ENCODE assay signal across 11 mouse cellular contexts in genomic region chr9:65502146-65502545, GRCm38 (mm10). TPM values are rescaled to one million over a fixed set of nuclear protein-coding genes. Genes with fewer than 3 reads are reported as not detected.
DNase-seq lines count a peak whose midpoint lies in the region; ATAC-seq and TF ChIP-seq lines count a peak whose summit lies in the region.
"Had no signal": no experiment of that assay in that cellular context is flagged by ENCODE, and none has a peak within 500 bp of the region (broad histone marks: within the 10 kb centered on the region; RNA-seq: fewer than 3 reads in every experiment).

No protein-coding gene starts in this region.

- H3K4me1 ChIP-seq in hindbrain, embryonic 10.5 days (replicated peaks): 0 out of 2 replicates have a peak, but pooled peaks cover 5% of the 10 kb centered on the region
- no peaks in the 10 kb centered on the region for H3K4me1 ChIP-seq in hindbrain, embryonic 16.5 days (ENCODE audit: control insufficient read depth, insufficient read depth, low read depth, low read length)
- H3K4me1 ChIP-seq in testis, adult 2 months (ENCODE audit: control insufficient read depth, insufficient read depth, low read length): no peaks in the 10 kb centered on the region
- no peaks in the 10 kb centered on the region; the same call in 1 of the 2 replicates for H3K4me1 ChIP-seq in embryonic fibroblast, embryonic 13.5 days (ENCODE audit: control insufficient read depth, insufficient read depth, low read length)
- H3K4me1 ChIP-seq in stomach, postnatal 0 days (replicated peaks; ENCODE audit: control insufficient read depth, insufficient read depth): no peaks in the 10 kb centered on the region

- peak; percentile 40 for DNase-seq in hindbrain, embryonic 10.5 days (ENCODE audit: low spot score)
- DNase-seq in testis, postnatal 10 days (ENCODE audit: low spot score): no peak
- DNase-seq in stomach, postnatal 0 days (ENCODE audit: low spot score): no peak
- DNase-seq in yolk sac, embryonic 10.5 days (ENCODE audit: low spot score): no peak
- no peak for DNase-seq in left cerebral cortex, postnatal 36 days (ENCODE audit: low spot score in 2 of 2)
- DNase-seq: cerebellum, adult 2 months; gastrocnemius, postnatal 10 days had no signal

- no peak overlapping the region for H3K4me2 ChIP-seq in hindbrain, embryonic 16.5 days (ENCODE audit: low read length)
- H3K4me2 ChIP-seq in stomach, postnatal 0 days (replicated peaks; ENCODE audit: low read depth): no peak overlapping the region

- H3K27ac ChIP-seq in hindbrain, embryonic 10.5 days: no peak overlapping the region
- no peak overlapping the region for H3K27ac ChIP-seq in hindbrain, embryonic 16.5 days (ENCODE audit: low read depth, low read length)
- H3K27ac ChIP-seq in testis, adult 2 months (ENCODE audit: control insufficient read depth, insufficient read depth, low read depth, low read length): no peak overlapping the region
- no peak overlapping the region for H3K27ac ChIP-seq in embryonic fibroblast, embryonic 13.5 days (ENCODE audit: insufficient read depth, low read length)
- H3K27ac ChIP-seq in stomach, postnatal 0 days (replicated peaks): no peak overlapping the region

- peak; percentile 27; the same call in 1 of the 2 replicates for TF ChIP-seq CTCF in testis, adult 2 months (IDR thresholded peaks at IDR 0.05; ENCODE audit: control insufficient read depth, insufficient read depth, insufficient replicate concordance, low read depth, low read length)
- TF ChIP-seq CTCF in embryonic fibroblast, embryonic 13.5 days (IDR thresholded peaks at IDR 0.05; ENCODE audit: borderline replicate concordance, insufficient read depth, low read length): peak; percentile 51; the same call in 1 of the 2 replicates
- TF ChIP-seq CTCF in stomach, postnatal 0 days (IDR thresholded peaks at IDR 0.05; ENCODE audit: low read depth): peak; percentile 73

- no peak overlapping the region for H3K4me3 ChIP-seq in hindbrain, embryonic 10.5 days
- no peak overlapping the region for H3K4me3 ChIP-seq in hindbrain, embryonic 16.5 days (ENCODE audit: low read length)
- no peak overlapping the region for H3K4me3 ChIP-seq in testis, adult 2 months (ENCODE audit: control insufficient read depth, low read depth, low read length)
- H3K4me3 ChIP-seq in embryonic fibroblast, embryonic 13.5 days (ENCODE audit: insufficient read depth, low read length): no peak overlapping the region
- no peak overlapping the region for H3K4me3 ChIP-seq in stomach, postnatal 0 days (ENCODE audit: low read depth, low read length)

- no peak overlapping the region for H3K9ac ChIP-seq in hindbrain, embryonic 16.5 days (ENCODE audit: low read depth, low read length)
- no peak overlapping the region for H3K9ac ChIP-seq in stomach, postnatal 0 days (ENCODE audit: low read length)

- H3K36me3 ChIP-seq in hindbrain, embryonic 10.5 days: no peaks in the 10 kb centered on the region
- H3K36me3 ChIP-seq in hindbrain, embryonic 16.5 days (ENCODE audit: control insufficient read depth, insufficient read depth, low read length): no peaks in the 10 kb centered on the region
- no peaks in the 10 kb centered on the region for H3K36me3 ChIP-seq in testis, adult 2 months (ENCODE audit: control insufficient read depth, insufficient read depth, low read length)
- H3K36me3 ChIP-seq in stomach, postnatal 0 days (ENCODE audit: control insufficient read depth, insufficient read depth, low read length): no peaks in the 10 kb centered on the region

- WGBS in hindbrain, embryonic 10.5 days: 68% methylated on average over 8 of the region's 8 CpGs
- WGBS in hindbrain, embryonic 16.5 days: 57% methylated on average over 8 of the region's 8 CpGs
- WGBS in stomach, postnatal 0 days: 40% methylated on average over 8 of the region's 8 CpGs

- H3K27me3 ChIP-seq in hindbrain, embryonic 10.5 days (ENCODE audit: insufficient read depth, poor library complexity, severe bottlenecking): no peaks in the 10 kb centered on the region
- no peaks in the 10 kb centered on the region for H3K27me3 ChIP-seq in hindbrain, embryonic 16.5 days (replicated peaks; ENCODE audit: control insufficient read depth, insufficient read depth, low read length)
- no peaks in the 10 kb centered on the region for H3K27me3 ChIP-seq in testis, adult 2 months (ENCODE audit: control insufficient read depth, insufficient read depth, low read length)
- no peaks in the 10 kb centered on the region for H3K27me3 ChIP-seq in stomach, postnatal 0 days (ENCODE audit: control insufficient read depth, insufficient read depth, low read length)

- no peak for TF ChIP-seq EP300 in stomach, postnatal 0 days (optimal IDR thresholded peaks at IDR 0.05)

- no peaks in the 10 kb centered on the region for H3K9me3 ChIP-seq in hindbrain, embryonic 10.5 days
- no peaks in the 10 kb centered on the region for H3K9me3 ChIP-seq in hindbrain, embryonic 16.5 days (ENCODE audit: control insufficient read depth, low read length)
- H3K9me3 ChIP-seq in stomach, postnatal 0 days (ENCODE audit: control insufficient read depth, low read length): no peaks in the 10 kb centered on the region

- intact Hi-C loops in left cerebral cortex, postnatal 36 days (cut with DNase I): no loop called here

- TF ChIP-seq POLR2A in testis, adult 2 months (IDR thresholded peaks at IDR 0.05; ENCODE audit: control insufficient read depth, low read depth, low read length): no peak
- TF ChIP-seq POLR2A in embryonic fibroblast, embryonic 13.5 days (IDR thresholded peaks at IDR 0.05; ENCODE audit: low read depth, low read length): no peak

- no peak for ATAC-seq in hindbrain, embryonic 16.5 days
- no peak for ATAC-seq in stomach, postnatal 0 days (ENCODE audit: low FRiP score, low TSS enrichment)
- ATAC-seq: Patski had no signal

RNA-seq across cellular contexts. Expression of gene Ankdd1a, which starts 17.8 kb away (rescaled TPM):
- polyA plus RNA-seq in hindbrain, embryonic 10.5 days (2016; fragmentation: Nextera tagmentation; extraction: Ambion mirVana): 0.11 TPM in 1 of 2 replicates, not detected in the other
- 1.1 and 1.2 TPM in 2 replicates for polyA plus RNA-seq in hindbrain, embryonic 16.5 days (2015; fragmentation: Nextera tagmentation; extraction: Ambion mirVana)
- not detected in 2 replicates for polyA plus RNA-seq in testis, adult 2 months (2012; rRNA removed)
- polyA plus RNA-seq in embryonic fibroblast, embryonic 13.5 days (2011; ENCODE audit: insufficient read length, low read depth, missing spikeins): not detected in 2 replicates
- polyA plus RNA-seq in stomach, postnatal 0 days (2015; fragmentation: Nextera tagmentation; extraction: Ambion mirVana): 0.18 and 0.35 TPM in 2 replicates
- total RNA-seq in left cerebral cortex, postnatal 36 days (2021): 1 to 10 TPM; 3.1 to 3.4 TPM
- total RNA-seq: gastrocnemius, postnatal 10 days had no signal
- polyA plus RNA-seq: Patski had no signal

RNA-seq across cellular contexts. Expression of gene Spg21, which starts 41.4 kb away (rescaled TPM):
- 98.2 and 102 TPM in 2 replicates for polyA plus RNA-seq in hindbrain, embryonic 10.5 days (2016; fragmentation: Nextera tagmentation; extraction: Ambion mirVana)
- 107 TPM in 2 replicates for polyA plus RNA-seq in hindbrain, embryonic 16.5 days (2015; fragmentation: Nextera tagmentation; extraction: Ambion mirVana)
- polyA plus RNA-seq in testis, adult 2 months (2012; rRNA removed): 10.1 and 10.8 TPM in 2 replicates
- polyA plus RNA-seq in embryonic fibroblast, embryonic 13.5 days (2011; ENCODE audit: insufficient read length, low read depth, missing spikeins): 99.3 and 111 TPM in 2 replicates
- polyA plus RNA-seq in stomach, postnatal 0 days (2015; fragmentation: Nextera tagmentation; extraction: Ambion mirVana): 62.3 and 67.7 TPM in 2 replicates
- total RNA-seq in left cerebral cortex, postnatal 36 days (2021): 10 to 100 TPM; 27.4 to 30.8 TPM
